Mouse (Mus musculus) liver, postnatal 0 days (tissue): ENCODE measurements around the gene Otud4. TPM values are rescaled to one million over a fixed set of nuclear protein-coding genes. Genes with fewer than 3 reads are reported as not detected.

Experiments used
- ATAC-seq: fragments of 200-750 bp; cut with Nextera tagmentation; 2 replicates; pipeline ENCODE4 v1.8.0; 2017; ENCODE audit warnings: mild to moderate bottlenecking, moderate library complexity
- DNase-seq: peaks from one replicate; pipeline ENCODE4 v3.0.0-alpha.2; 2016
- H3K27ac ChIP-seq: fragments of 300-500 bp; sonication (generic); 2 replicates; pipeline ENCODE4 v1.5.1; 2014; ENCODE audit warnings: antibody characterized with exemption, moderate library complexity, mild to moderate bottlenecking, low read depth
- H3K27me3 ChIP-seq: fragments of 300-500 bp; sonication (generic); 2 replicates; pipeline ENCODE4 v1.6.1; 2014; ENCODE audit warnings: low read length, control low read depth, mixed read lengths; ENCODE audit not compliant: insufficient read depth
- H3K36me3 ChIP-seq: fragments of 300-500 bp; sonication (generic); replicated peaks from 2 replicates; pipeline ENCODE4 v1.6.1; 2014; ENCODE audit warnings: mild to moderate bottlenecking, control low read depth, low read length, moderate library complexity, mixed read lengths; ENCODE audit not compliant: insufficient read depth
- H3K4me1 ChIP-seq: fragments of 300-500 bp; sonication (generic); 2 replicates; pipeline ENCODE4 v1.6.1; 2014; ENCODE audit warnings: antibody characterized with exemption, mild to moderate bottlenecking, control low read depth; ENCODE audit not compliant: insufficient read depth
- H3K4me2 ChIP-seq: fragments of 300-500 bp; sonication (generic); 2 replicates; pipeline ENCODE4 v1.6.1; 2014; ENCODE audit warnings: low read depth, mild to moderate bottlenecking, low read length, moderate library complexity, mixed read lengths
- H3K4me3 ChIP-seq: fragments of 300-500 bp; sonication (generic); 2 replicates; pipeline ENCODE4 v1.5.1; 2014; ENCODE audit warnings: low read depth, low read length
- H3K9ac ChIP-seq: fragments of 300-500 bp; sonication (generic); replicated peaks from 2 replicates; pipeline ENCODE4 v1.6.1; 2014; ENCODE audit warnings: mild to moderate bottlenecking, moderate library complexity
- H3K9me3 ChIP-seq: fragments of 300-500 bp; sonication (generic); 2 replicates; pipeline ENCODE4 v1.6.1; 2016; ENCODE audit warnings: mild to moderate bottlenecking, control low read depth, low read length, mixed read lengths
- CTCF ChIP-seq: sonication (generic); IDR thresholded peaks from 2 replicates; pipeline ENCODE4 v1.5.1; 2016; ENCODE audit warnings: antibody characterized with exemption, low read depth
- EP300 ChIP-seq: IDR thresholded peaks from 2 replicates; pipeline ENCODE4 v1.6.1; 2016; ENCODE audit warnings: antibody characterized with exemption, low read depth, mild to moderate bottlenecking
- WGBS: fragments of 180-500 bp; shearing (Covaris S2); extraction: QIAGEN DNeasy Blood & Tissue Kit; methylation state at CpG from one replicate; pipeline ENCODE4 v1.1.7; 2014; ENCODE audit not compliant: insufficient replicate concordance; 5-methylcytosine and 5-hydroxymethylcytosine counted together
- polyA plus RNA-seq: library from polyadenylated mRNA; unstranded; fragments of >200 nt; fragmentation: Nextera tagmentation; extraction: Ambion mirVana; gene quantifications from 2 replicates; pipeline ENCODE4 v1.2.1, GENCODE M21; 2015

Otud4 gene
- polyA plus RNA-seq, 1 experiment from 2014 or later: 5.1 TPM

GRCm38 (mm10) chr8:79620489-79621276 is 18.7 kb upstream of the Otud4 start:
- DNase-seq (no peak), ATAC-seq (no peak)
- no peak for TF ChIP-seq EP300
- no peak for TF ChIP-seq CTCF
- H3K9ac ChIP-seq: no peak overlapping the region
- 63% methylated on average over 9 of the region's 9 CpGs for WGBS
- H3K9me3 ChIP-seq: no peaks in the 10 kb centered on the region
- H3K27me3 ChIP-seq: no peaks in the 10 kb centered on the region
- no peak overlapping the region for H3K4me2 ChIP-seq
- H3K36me3 ChIP-seq: no peaks in the 10 kb centered on the region
- H3K27ac ChIP-seq: no peak overlapping the region
- H3K4me1 ChIP-seq: peaks cover 10% of the 10 kb centered on the region; the same call in 1 of the 2 replicates
- no peak overlapping the region for H3K4me3 ChIP-seq

GRCm38 (mm10) chr8:79622346-79622745 is 17.1 kb upstream of the Otud4 start:
- H3K27me3 ChIP-seq: no peaks in the 10 kb centered on the region
- H3K4me3 ChIP-seq: no peak overlapping the region
- H3K27ac ChIP-seq: no peak overlapping the region
- H3K9ac ChIP-seq: no peak overlapping the region
- TF ChIP-seq CTCF (no peak), EP300 (no peak)
- DNase-seq: no peak
- WGBS: 69% methylated on average over 11 of the region's 11 CpGs
- no peak overlapping the region for H3K4me2 ChIP-seq
- peaks cover 13% of the 10 kb centered on the region; the same call in 1 of the 2 replicates for H3K4me1 ChIP-seq
- ATAC-seq: no peak
- no peaks in the 10 kb centered on the region for H3K9me3 ChIP-seq
- H3K36me3 ChIP-seq: no peaks in the 10 kb centered on the region

DNA sequence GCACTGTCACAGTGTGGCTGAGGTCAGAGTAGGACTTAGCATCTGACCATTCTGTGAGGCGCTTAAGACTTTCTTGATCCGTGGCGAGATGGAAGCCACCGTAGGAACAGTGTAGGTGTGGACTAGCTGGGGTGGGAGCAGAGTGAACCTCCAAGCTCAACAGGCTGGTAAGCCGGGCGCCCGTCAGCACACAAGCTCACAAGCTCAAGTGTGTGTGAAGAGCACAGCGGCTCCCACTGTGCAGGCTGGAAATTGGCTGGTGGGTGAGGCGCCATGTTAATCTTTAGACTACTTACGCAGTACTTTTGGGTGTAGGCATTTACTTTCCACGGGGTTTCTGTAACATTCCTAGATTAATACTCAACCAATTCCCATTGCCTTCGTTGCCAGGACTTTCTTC is 16.1 kb upstream of the Otud4 start:
- no peak overlapping the region for H3K4me2 ChIP-seq
- DNase-seq: no peak
- ATAC-seq: no peak
- 92% methylated on average over 12 of the region's 12 CpGs for WGBS
- peaks cover 13% of the 10 kb centered on the region; the same call in 1 of the 2 replicates for H3K4me1 ChIP-seq
- H3K36me3 ChIP-seq: no peaks in the 10 kb centered on the region
- no peaks in the 10 kb centered on the region for H3K9me3 ChIP-seq
- TF ChIP-seq EP300 (no peak), CTCF (no peak)
- H3K27me3 ChIP-seq: no peaks in the 10 kb centered on the region
- H3K27ac ChIP-seq: no peak overlapping the region
- no peak overlapping the region for H3K4me3 ChIP-seq
- no peak overlapping the region for H3K9ac ChIP-seq

GRCm38 (mm10) chr8:79624416-79624815 is 15.0 kb upstream of the Otud4 start:
- H3K27me3 ChIP-seq: no peaks in the 10 kb centered on the region
- DNase-seq (no peak), ATAC-seq (no peak)
- no peaks in the 10 kb centered on the region for H3K36me3 ChIP-seq
- H3K9me3 ChIP-seq: no peaks in the 10 kb centered on the region
- no peak overlapping the region for H3K4me2 ChIP-seq
- no peak overlapping the region for H3K4me3 ChIP-seq
- peaks cover 13% of the 10 kb centered on the region; the same call in 1 of the 2 replicates for H3K4me1 ChIP-seq
- H3K9ac ChIP-seq: no peak overlapping the region
- no peak overlapping the region for H3K27ac ChIP-seq
- no peak for TF ChIP-seq EP300
- no peak for TF ChIP-seq CTCF
- WGBS: 82% methylated on average over 4 of the region's 4 CpGs

DNA sequence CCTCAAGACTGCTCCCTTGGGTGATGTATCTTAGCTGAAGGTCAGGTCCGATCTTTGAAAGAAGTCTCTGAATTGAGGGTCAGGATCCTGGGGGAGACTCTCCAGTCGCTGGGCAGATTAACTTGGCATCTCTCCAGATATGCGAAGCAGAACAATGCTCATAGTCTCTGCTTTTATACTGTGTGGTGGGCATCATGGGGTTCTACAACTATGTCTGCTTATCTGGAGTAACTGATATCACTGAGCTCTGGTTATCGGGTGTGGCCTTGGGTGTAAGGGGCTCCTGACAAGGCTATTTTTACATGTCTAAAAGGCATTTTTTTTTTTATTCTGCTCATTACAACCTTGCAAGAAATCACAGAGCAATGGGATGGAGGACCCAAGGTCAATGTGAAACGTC is 13.2 kb upstream of the Otud4 start:
- no peak overlapping the region for H3K4me3 ChIP-seq
- no peaks in the 10 kb centered on the region for H3K27me3 ChIP-seq
- H3K9me3 ChIP-seq: no peaks in the 10 kb centered on the region
- H3K36me3 ChIP-seq: no peaks in the 10 kb centered on the region
- H3K9ac ChIP-seq: no peak overlapping the region
- peaks cover 5% of the 10 kb centered on the region; the same call in 1 of the 2 replicates for H3K4me1 ChIP-seq
- no peak for DNase-seq
- H3K4me2 ChIP-seq: no peak overlapping the region
- TF ChIP-seq CTCF: no peak
- TF ChIP-seq EP300: no peak
- 43% methylated on average over 5 of the region's 5 CpGs for WGBS
- no peak for ATAC-seq
- no peak overlapping the region for H3K27ac ChIP-seq

DNA sequence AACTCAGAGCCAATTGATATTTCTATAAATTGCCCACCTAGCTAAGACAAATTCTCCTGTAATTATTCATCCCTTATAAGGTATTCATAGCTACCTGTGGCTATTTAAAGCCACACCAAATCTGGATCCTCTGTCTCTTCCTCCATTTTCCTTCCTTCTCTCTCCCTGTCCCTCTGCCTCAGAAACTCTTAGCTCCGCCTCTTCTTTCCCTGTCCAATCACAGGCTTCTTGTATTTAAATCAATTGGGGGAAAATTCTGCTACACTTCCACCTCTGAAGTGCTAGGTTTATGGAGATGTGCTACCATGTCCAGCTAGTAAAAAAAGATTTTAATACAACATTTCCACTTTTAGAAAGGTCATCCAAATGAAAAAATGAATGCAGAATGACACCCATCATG is 3.9 kb upstream of the Otud4 start:
- no peaks in the 10 kb centered on the region for H3K36me3 ChIP-seq
- H3K9ac ChIP-seq: no peak overlapping the region
- no peak overlapping the region for H3K27ac ChIP-seq
- H3K4me3 ChIP-seq: no peak overlapping the region
- H3K27me3 ChIP-seq: no peaks in the 10 kb centered on the region
- peaks cover 9% of the 10 kb centered on the region; the same call in 1 of the 2 replicates for H3K9me3 ChIP-seq
- H3K4me1 ChIP-seq: peaks cover 3% of the 10 kb centered on the region
- ATAC-seq: no peak
- no peak overlapping the region for H3K4me2 ChIP-seq
- TF ChIP-seq EP300 (no peak), CTCF (no peak)
- DNase-seq: no peak
- 83% methylated on average over 1 of the region's 1 CpGs for WGBS
